Mouse (Mus musculus) kidney, embryonic 14.5 days (tissue): ENCODE data around the gene Bicra. TPM values are rescaled to one million over a fixed set of nuclear protein-coding genes. Genes with fewer than 3 reads are reported as not detected.

Source experiments
- ATAC-seq: fragments of 200-750 bp; cut with Nextera tagmentation; 2 replicates; pipeline ENCODE4 v1.8.0; 2017; ENCODE audit warnings: moderate number of reproducible peaks, mild to moderate bottlenecking, moderate TSS enrichment, moderate library complexity; ENCODE audit not compliant: low FRiP score, low TSS enrichment
- H3K27ac ChIP-seq: fragments of 300-500 bp; sonication (generic); 2 replicates; pipeline ENCODE4 v1.5.1; 2014; ENCODE audit warnings: low read depth, mild to moderate bottlenecking, low read length, moderate library complexity, mixed read lengths
- H3K27me3 ChIP-seq: fragments of 300-500 bp; sonication (generic); 2 replicates; pipeline ENCODE4 v1.6.1; 2014; ENCODE audit warnings: mild to moderate bottlenecking, low read length; ENCODE audit not compliant: control insufficient read depth, insufficient read depth
- H3K36me3 ChIP-seq: fragments of 300-500 bp; sonication (generic); 2 replicates; pipeline ENCODE4 v1.6.1; 2014; ENCODE audit warnings: low read length, mixed read lengths; ENCODE audit not compliant: control insufficient read depth, insufficient read depth
- H3K4me1 ChIP-seq: fragments of 300-500 bp; sonication (generic); 2 replicates; pipeline ENCODE4 v1.6.1; 2014; ENCODE audit warnings: low read length, mixed read lengths; ENCODE audit not compliant: control insufficient read depth, insufficient read depth
- H3K4me2 ChIP-seq: fragments of 300-500 bp; sonication (generic); replicated peaks from 2 replicates; pipeline ENCODE4 v1.6.1; 2014; ENCODE audit warnings: low read depth, mild to moderate bottlenecking, low read length
- H3K4me3 ChIP-seq: fragments of 300-500 bp; sonication (generic); 2 replicates; pipeline ENCODE4 v1.5.1; 2014; ENCODE audit warnings: mild to moderate bottlenecking, low read length
- H3K9ac ChIP-seq: fragments of 300-500 bp; sonication (generic); 2 replicates; pipeline ENCODE4 v1.6.1; 2014; ENCODE audit warnings: low read depth, mild to moderate bottlenecking, low read length, moderate library complexity
- H3K9me3 ChIP-seq: fragments of 300-500 bp; sonication (generic); 2 replicates; pipeline ENCODE4 v1.6.1; 2016; ENCODE audit warnings: low read length; ENCODE audit not compliant: control insufficient read depth
- WGBS: fragments of 180-500 bp; shearing (Covaris S2); extraction: QIAGEN DNeasy Blood & Tissue Kit; methylation state at CpG from one replicate; pipeline ENCODE4 v1.1.7; 2014; 5-methylcytosine and 5-hydroxymethylcytosine counted together
- polyA plus RNA-seq: library from polyadenylated mRNA; unstranded; fragments of >200 nt; fragmentation: Nextera tagmentation; extraction: Ambion mirVana; gene quantifications from 2 replicates; pipeline ENCODE4 v1.2.1, GENCODE M21; 2014

The Bicra gene
- polyA plus RNA-seq, 1 experiment from 2014 or later, result 10.0 TPM

GRCm38 (mm10) chr7:15975904-15976303 is 71.8 kb downstream of the Bicra start:
- Histone ChIP-seq H3K4me3 (no peak overlapping the region), H3K4me1 (no peaks in the 10 kb centered on the region), H3K9ac (no peak overlapping the region), H3K27ac (no peak overlapping the region), H3K4me2 (no peak overlapping the region), H3K27me3 (no peaks in the 10 kb centered on the region), H3K36me3 (peaks cover 68% of the 10 kb centered on the region), H3K9me3 (no peaks in the 10 kb centered on the region)
- WGBS, result 83% methylated on average over 4 of the region's 4 CpGs
- no peak for ATAC-seq

- no peak overlapping the region for H3K27ac ChIP-seq
- ATAC-seq, result no peak
- no peak overlapping the region for H3K4me2 ChIP-seq
- no peaks in the 10 kb centered on the region for H3K4me1 ChIP-seq
- H3K36me3 ChIP-seq, result peaks cover 64% of the 10 kb centered on the region
- H3K9me3 ChIP-seq, result no peaks in the 10 kb centered on the region
- no peaks in the 10 kb centered on the region for H3K27me3 ChIP-seq
- no peak overlapping the region for H3K9ac ChIP-seq
- H3K4me3 ChIP-seq, result no peak overlapping the region
- 92% methylated on average over 10 of the region's 10 CpGs for WGBS
Observed at GRCm38 (mm10) chr7:15975451-15975850, 72.3 kb downstream of the Bicra start.

GRCm38 (mm10) chr7:15974712-15975111 is 73.0 kb downstream of the Bicra start:
- WGBS, result 51% methylated on average over 5 of the region's 5 CpGs
- no peak for ATAC-seq
- H3K27me3 ChIP-seq, result no peaks in the 10 kb centered on the region
- no peak overlapping the region for H3K27ac ChIP-seq
- H3K9ac ChIP-seq, result no peak overlapping the region
- H3K9me3 ChIP-seq, result peaks cover 3% of the 10 kb centered on the region; the same call in 1 of the 2 replicates
- no peaks in the 10 kb centered on the region for H3K4me1 ChIP-seq
- peaks cover 60% of the 10 kb centered on the region for H3K36me3 ChIP-seq
- H3K4me2 ChIP-seq, result no peak overlapping the region
- H3K4me3 ChIP-seq, result no peak overlapping the region

GRCm38 (mm10) chr7:15972247-15972646 is 75.5 kb downstream of the Bicra start:
- Histone ChIP-seq H3K9me3 (peaks cover 3% of the 10 kb centered on the region; the same call in 1 of the 2 replicates), H3K36me3 (peaks cover 48% of the 10 kb centered on the region), H3K9ac (no peak overlapping the region), H3K4me1 (no peaks in the 10 kb centered on the region), H3K27ac (no peak overlapping the region), H3K4me3 (no peak overlapping the region), H3K27me3 (no peaks in the 10 kb centered on the region), H3K4me2 (no peak overlapping the region)
- ATAC-seq, result no peak
- WGBS, result 65% methylated on average over 25 of the region's 25 CpGs

- H3K9me3 ChIP-seq, result peaks cover 3% of the 10 kb centered on the region; the same call in 1 of the 2 replicates
- H3K4me2 ChIP-seq, result no peak overlapping the region
- H3K27ac ChIP-seq, result no peak overlapping the region
- H3K4me3 ChIP-seq, result no peak overlapping the region
- no peaks in the 10 kb centered on the region for H3K27me3 ChIP-seq
- 0 out of 2 replicates have a peak, but pooled peaks cover 3% of the 10 kb centered on the region for H3K4me1 ChIP-seq
- 87% methylated on average over 3 of the region's 3 CpGs for WGBS
- ATAC-seq, result no peak
- H3K36me3 ChIP-seq, result peaks cover 32% of the 10 kb centered on the region
- H3K9ac ChIP-seq, result no peak overlapping the region
Observed at GRCm38 (mm10) chr7:15969674-15970073, 78.0 kb downstream of the Bicra start.

GRCm38 (mm10) chr7:15968322-15968721 is 79.4 kb downstream of the Bicra start:
- no peak for ATAC-seq
- 88% methylated on average over 8 of the region's 8 CpGs for WGBS
- Histone ChIP-seq H3K4me2 (no peak overlapping the region), H3K27ac (no peak overlapping the region), H3K9ac (no peak overlapping the region), H3K4me3 (no peak overlapping the region), H3K36me3 (peaks cover 20% of the 10 kb centered on the region), H3K9me3 (peaks cover 3% of the 10 kb centered on the region; the same call in 1 of the 2 replicates), H3K27me3 (no peaks in the 10 kb centered on the region), H3K4me1 (peaks cover 6% of the 10 kb centered on the region; the same call in 1 of the 2 replicates)

- peaks cover 11% of the 10 kb centered on the region for H3K36me3 ChIP-seq
- peak within 1 kb of the TSS; percentile 56 for H3K4me2 ChIP-seq
- peaks cover 3% of the 10 kb centered on the region; the same call in 1 of the 2 replicates for H3K9me3 ChIP-seq
- peak; percentile 88 for ATAC-seq
- H3K27ac ChIP-seq, result no peak within 1 kb of the TSS
- H3K4me1 ChIP-seq, result peaks cover 11% of the 10 kb centered on the region; the same call in 1 of the 2 replicates
- H3K9ac ChIP-seq, result peak within 1 kb of the TSS; percentile 56
- H3K4me3 ChIP-seq, result peak within 1 kb of the TSS; percentile 44
- H3K27me3 ChIP-seq, result no peaks in the 10 kb centered on the region
- WGBS, result 1% methylated on average over 18 of the region's 22 CpGs
Observed at GRCm38 (mm10) chr7:15967312-15967711, 80.4 kb downstream of the Bicra start, which contains the start of gene Ehd2. Gene Ehd2 (minus strand): TSS chr7:15967567.

- peaks cover 3% of the 10 kb centered on the region; the same call in 1 of the 2 replicates for H3K36me3 ChIP-seq
- H3K27ac ChIP-seq, result no peak overlapping the region
- peaks cover 3% of the 10 kb centered on the region; the same call in 1 of the 2 replicates for H3K9me3 ChIP-seq
- peaks cover 11% of the 10 kb centered on the region; the same call in 1 of the 2 replicates for H3K4me1 ChIP-seq
- H3K4me2 ChIP-seq, result peak overlapping the region; percentile 56
- no peaks in the 10 kb centered on the region for H3K27me3 ChIP-seq
- no peak for ATAC-seq
- H3K9ac ChIP-seq, result no peak overlapping the region; the same call in 1 of the 2 replicates
- WGBS, result 72% methylated on average over 3 of the region's 3 CpGs
- peak overlapping the region; percentile 44; the same call in 1 of the 2 replicates for H3K4me3 ChIP-seq
Observed at GRCm38 (mm10) chr7:15966489-15966888, 81.2 kb downstream of the Bicra start.

- H3K9ac ChIP-seq, result no peak overlapping the region
- ATAC-seq, result no peak
- H3K27ac ChIP-seq, result no peak overlapping the region
- H3K9me3 ChIP-seq, result no peaks in the 10 kb centered on the region
- H3K4me3 ChIP-seq, result no peak overlapping the region
- H3K27me3 ChIP-seq, result no peaks in the 10 kb centered on the region
- peaks cover 11% of the 10 kb centered on the region; the same call in 1 of the 2 replicates for H3K4me1 ChIP-seq
- H3K36me3 ChIP-seq, result no peaks in the 10 kb centered on the region
- 83% methylated on average over 31 of the region's 32 CpGs for WGBS
- 0 out of 2 replicates have a peak overlapping the region, but pooled peaks have one; percentile 3 for H3K4me2 ChIP-seq
Observed at GRCm38 (mm10) chr7:15963798-15964652, 83.7 kb downstream of the Bicra start.
